Mouse (Mus musculus) hindbrain, embryonic 11.5 days (tissue): ENCODE data around the gene Gab1. TPM values are rescaled to one million over a fixed set of nuclear protein-coding genes. Genes with fewer than 3 reads are reported as not detected.

Experiments used
- ATAC-seq: fragments of 200-750 bp; cut with Nextera tagmentation; 2 replicates; pipeline ENCODE4 v1.8.0; 2017; ENCODE audit warnings: mild to moderate bottlenecking, moderate TSS enrichment, moderate library complexity; ENCODE audit not compliant: low FRiP score
- DNase-seq: peaks from one replicate; pipeline ENCODE4 v3.0.0-alpha.2; 2015; ENCODE audit warnings: low spot score
- H3K27ac ChIP-seq: fragments of 300-500 bp; sonication (generic); 2 replicates; pipeline ENCODE4 v1.5.1; 2014; ENCODE audit warnings: mild to moderate bottlenecking, low read depth, low read length
- H3K27me3 ChIP-seq: fragments of 300-500 bp; sonication (generic); 2 replicates; pipeline ENCODE4 v1.6.1; 2014; ENCODE audit warnings: mild to moderate bottlenecking, low read length, moderate library complexity, mixed read lengths; ENCODE audit not compliant: control insufficient read depth, insufficient read depth
- H3K36me3 ChIP-seq: fragments of 300-500 bp; sonication (generic); 2 replicates; pipeline ENCODE4 v1.6.1; 2014; ENCODE audit warnings: mild to moderate bottlenecking, low read length, moderate library complexity, mixed read lengths; ENCODE audit not compliant: control insufficient read depth, insufficient read depth
- H3K4me1 ChIP-seq: fragments of 300-500 bp; sonication (generic); replicated peaks from 2 replicates; pipeline ENCODE4 v1.6.1; 2014; ENCODE audit warnings: low read length, mixed read lengths; ENCODE audit not compliant: control insufficient read depth, insufficient read depth
- H3K4me2 ChIP-seq: fragments of 300-500 bp; sonication (generic); replicated peaks from 2 replicates; pipeline ENCODE4 v1.6.1; 2014; ENCODE audit warnings: mild to moderate bottlenecking, low read depth, low read length
- H3K4me3 ChIP-seq: fragments of 300-500 bp; sonication (generic); 2 replicates; pipeline ENCODE4 v1.5.1; 2014; ENCODE audit warnings: low read depth, low read length
- H3K9ac ChIP-seq: fragments of 300-500 bp; sonication (generic); 2 replicates; pipeline ENCODE4 v1.6.1; 2014; ENCODE audit warnings: low read depth, low read length
- H3K9me3 ChIP-seq: fragments of 300-500 bp; sonication (generic); 2 replicates; pipeline ENCODE4 v1.6.1; 2016; ENCODE audit warnings: low read length; ENCODE audit not compliant: control insufficient read depth
- WGBS: fragments of 180-500 bp; shearing (Covaris S2); extraction: QIAGEN DNeasy Blood & Tissue Kit; methylation state at CpG from one replicate; pipeline ENCODE4 v1.1.7; 2014; 5-methylcytosine and 5-hydroxymethylcytosine counted together
- polyA plus RNA-seq: library from polyadenylated mRNA; unstranded; fragments of >200 nt; fragmentation: Nextera tagmentation; extraction: Ambion mirVana; gene quantifications from 2 replicates; pipeline ENCODE4 v1.2.1, GENCODE M21; 2014

Gene Gab1
- polyA plus RNA-seq, 1 experiment from 2014 or later = 18.1 TPM

DNA sequence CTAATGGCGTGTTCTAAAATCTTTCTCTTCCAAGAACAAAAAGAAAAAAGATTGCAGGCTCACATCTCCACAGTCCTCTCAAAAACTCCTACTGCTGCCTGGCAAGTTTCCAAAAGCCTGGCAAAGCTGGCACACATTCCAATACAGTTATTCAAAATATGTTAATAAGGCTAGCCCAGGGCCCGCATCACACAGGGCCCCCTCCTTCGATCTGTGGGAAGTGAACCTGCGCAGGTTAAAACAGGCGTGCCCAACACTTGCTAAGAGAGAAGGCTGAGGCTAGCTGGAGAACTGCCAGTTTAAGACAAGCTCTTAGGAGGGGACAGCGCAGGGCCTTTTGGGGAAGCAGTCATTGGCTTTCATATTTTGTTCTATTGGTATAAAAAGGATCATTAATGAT lies 23.7 kb downstream of the Gab1 start:
- no peak overlapping the region for H3K9ac ChIP-seq
- no peak overlapping the region for H3K27ac ChIP-seq
- no peak overlapping the region for H3K4me2 ChIP-seq
- WGBS = 92% methylated on average over 6 of the region's 6 CpGs
- no peaks in the 10 kb centered on the region for H3K9me3 ChIP-seq
- H3K4me3 ChIP-seq = no peak overlapping the region
- no peaks in the 10 kb centered on the region for H3K36me3 ChIP-seq
- no peak for DNase-seq
- no peaks in the 10 kb centered on the region for H3K27me3 ChIP-seq
- H3K4me1 ChIP-seq = no peaks in the 10 kb centered on the region
- ATAC-seq = no peak

DNA sequence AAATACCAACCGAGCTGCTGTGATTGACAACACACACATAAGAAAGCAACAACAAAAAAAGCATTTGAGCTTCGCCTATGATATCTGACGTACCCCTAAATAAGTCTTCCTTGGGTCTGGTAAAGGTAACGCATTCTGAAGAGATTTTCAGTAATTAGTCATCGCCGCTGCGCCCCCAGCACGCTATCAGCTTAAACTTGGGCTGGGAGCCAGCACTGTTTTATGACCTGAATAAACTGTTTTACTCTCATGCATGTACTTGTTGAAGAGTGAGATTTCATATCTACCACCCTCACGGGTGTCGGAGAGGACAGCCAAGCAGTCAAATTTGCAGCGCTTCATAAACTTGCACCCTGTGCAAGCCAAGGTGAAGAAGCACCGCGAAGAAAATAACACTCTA lies 26.7 kb downstream of the Gab1 start:
- H3K9ac ChIP-seq = no peak overlapping the region
- no peak overlapping the region for H3K4me3 ChIP-seq
- ATAC-seq (no peak), DNase-seq (no peak)
- H3K4me1 ChIP-seq = no peaks in the 10 kb centered on the region
- WGBS = 94% methylated on average over 13 of the region's 13 CpGs
- H3K27me3 ChIP-seq = no peaks in the 10 kb centered on the region
- H3K36me3 ChIP-seq = no peaks in the 10 kb centered on the region
- H3K27ac ChIP-seq = no peak overlapping the region
- H3K9me3 ChIP-seq = no peaks in the 10 kb centered on the region
- H3K4me2 ChIP-seq = no peak overlapping the region

GRCm38 (mm10) chr8:80853208-80853607 lies 27.1 kb downstream of the Gab1 start:
- no peak overlapping the region for H3K4me2 ChIP-seq
- H3K9ac ChIP-seq = no peak overlapping the region
- H3K4me1 ChIP-seq = no peaks in the 10 kb centered on the region
- DNase-seq (no peak), ATAC-seq (no peak)
- H3K4me3 ChIP-seq = no peak overlapping the region
- no peak overlapping the region for H3K27ac ChIP-seq
- H3K9me3 ChIP-seq = no peaks in the 10 kb centered on the region
- no peaks in the 10 kb centered on the region for H3K36me3 ChIP-seq
- 85% methylated on average over 6 of the region's 6 CpGs for WGBS
- H3K27me3 ChIP-seq = no peaks in the 10 kb centered on the region

DNA sequence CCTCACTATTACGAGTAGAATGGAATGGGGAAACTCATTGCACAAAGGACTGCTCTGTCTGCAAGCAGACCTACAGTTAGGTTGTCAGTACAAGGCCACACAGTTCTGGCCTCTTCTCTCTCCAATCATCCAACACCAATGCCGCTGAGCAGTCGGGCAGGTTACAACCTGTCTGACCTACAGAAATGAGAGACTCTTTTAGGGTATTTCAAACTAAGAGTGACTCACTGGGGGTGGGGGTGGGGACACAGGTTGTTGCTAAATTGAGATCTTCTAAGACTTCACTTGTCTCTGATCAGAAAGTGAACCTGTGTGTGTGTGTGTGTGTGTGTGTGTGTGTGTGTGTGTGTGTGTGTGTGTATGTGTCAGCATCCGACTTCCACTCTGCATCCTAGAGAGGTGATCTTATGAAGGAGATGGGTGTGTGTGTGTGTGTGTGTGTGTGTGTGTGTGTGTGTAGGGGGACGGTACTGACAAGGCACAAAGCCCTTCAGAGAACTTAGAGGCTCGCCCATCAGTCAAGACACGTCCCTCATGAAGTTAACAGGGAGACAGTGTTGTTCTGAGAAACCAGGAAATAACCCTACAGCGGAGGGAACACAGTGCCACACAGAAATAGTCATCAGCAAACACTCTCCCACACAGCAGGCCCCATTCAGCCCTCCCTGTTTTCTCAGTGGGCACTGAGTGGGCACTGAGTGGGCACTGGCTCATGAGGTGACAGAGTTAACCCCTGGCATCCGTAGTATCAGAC lies 27.7 kb downstream of the Gab1 start:
- WGBS = 81% methylated on average over 9 of the region's 9 CpGs
- Histone ChIP-seq H3K27me3 (no peaks in the 10 kb centered on the region), H3K27ac (no peak overlapping the region), H3K4me1 (no peaks in the 10 kb centered on the region), H3K36me3 (no peaks in the 10 kb centered on the region), H3K4me2 (no peak overlapping the region), H3K4me3 (no peak overlapping the region), H3K9ac (no peak overlapping the region), H3K9me3 (no peaks in the 10 kb centered on the region)
- ATAC-seq (no peak), DNase-seq (no peak)

- H3K4me2 ChIP-seq = no peak overlapping the region
- ATAC-seq = no peak
- H3K4me1 ChIP-seq = no peaks in the 10 kb centered on the region
- no peak for DNase-seq
- no peaks in the 10 kb centered on the region for H3K9me3 ChIP-seq
- no peaks in the 10 kb centered on the region for H3K27me3 ChIP-seq
- H3K4me3 ChIP-seq = no peak overlapping the region
- H3K27ac ChIP-seq = no peak overlapping the region
- no peaks in the 10 kb centered on the region for H3K36me3 ChIP-seq
- no peak overlapping the region for H3K9ac ChIP-seq
- 92% methylated on average over 6 of the region's 6 CpGs for WGBS
Measured at GRCm38 (mm10) chr8:80851648-80852047, 28.7 kb downstream of the Gab1 start.

- no peaks in the 10 kb centered on the region for H3K4me1 ChIP-seq
- peaks cover 2% of the 10 kb centered on the region; the same call in 1 of the 2 replicates for H3K36me3 ChIP-seq
- ATAC-seq (no peak), DNase-seq (no peak)
- WGBS = 92% methylated on average over 4 of the region's 4 CpGs
- no peak overlapping the region for H3K9ac ChIP-seq
- no peak overlapping the region for H3K27ac ChIP-seq
- no peaks in the 10 kb centered on the region for H3K27me3 ChIP-seq
- no peak overlapping the region for H3K4me2 ChIP-seq
- no peaks in the 10 kb centered on the region for H3K9me3 ChIP-seq
- no peak overlapping the region for H3K4me3 ChIP-seq
Measured at GRCm38 (mm10) chr8:80850013-80850412, 30.3 kb downstream of the Gab1 start.

DNA sequence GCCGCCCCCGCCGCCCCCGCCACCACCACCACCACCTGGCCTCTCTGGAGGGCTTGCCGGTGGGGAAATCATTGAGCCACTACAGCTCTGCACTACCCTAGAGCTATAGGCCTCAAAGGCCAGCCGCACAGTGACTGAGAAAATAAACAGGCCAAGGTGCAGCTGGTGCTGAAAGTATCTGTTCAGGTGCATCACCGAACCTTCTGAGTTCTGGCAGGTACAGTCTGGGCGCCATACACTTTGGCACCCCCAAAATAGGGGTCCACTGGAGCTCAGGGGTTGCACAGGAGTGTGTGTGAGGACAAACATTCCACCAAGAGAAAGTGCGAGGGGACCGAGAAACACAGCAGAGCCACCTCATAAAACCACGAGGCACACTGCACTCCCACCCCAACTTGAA lies 31.7 kb downstream of the Gab1 start:
- Histone ChIP-seq H3K4me3 (no peak overlapping the region), H3K4me2 (no peak overlapping the region), H3K36me3 (peaks cover 2% of the 10 kb centered on the region; the same call in 1 of the 2 replicates), H3K27me3 (no peaks in the 10 kb centered on the region), H3K9me3 (no peaks in the 10 kb centered on the region), H3K9ac (no peak overlapping the region), H3K27ac (no peak overlapping the region), H3K4me1 (no peaks in the 10 kb centered on the region)
- no peak for ATAC-seq
- DNase-seq = no peak
- WGBS = 85% methylated on average over 11 of the region's 11 CpGs

GRCm38 (mm10) chr8:80847912-80848311 lies 32.4 kb downstream of the Gab1 start:
- no peaks in the 10 kb centered on the region for H3K4me1 ChIP-seq
- no peak for DNase-seq
- no peak overlapping the region for H3K9ac ChIP-seq
- H3K4me2 ChIP-seq = no peak overlapping the region
- no peaks in the 10 kb centered on the region for H3K27me3 ChIP-seq
- no peaks in the 10 kb centered on the region for H3K9me3 ChIP-seq
- no peak for ATAC-seq
- no peak overlapping the region for H3K27ac ChIP-seq
- peaks cover 2% of the 10 kb centered on the region; the same call in 1 of the 2 replicates for H3K36me3 ChIP-seq
- 84% methylated on average over 9 of the region's 9 CpGs for WGBS
- H3K4me3 ChIP-seq = no peak overlapping the region

- H3K4me2 ChIP-seq = no peak overlapping the region
- no peaks in the 10 kb centered on the region for H3K4me1 ChIP-seq
- no peak overlapping the region for H3K9ac ChIP-seq
- DNase-seq (no peak), ATAC-seq (no peak)
- no peaks in the 10 kb centered on the region for H3K27me3 ChIP-seq
- no peak overlapping the region for H3K4me3 ChIP-seq
- H3K27ac ChIP-seq = no peak overlapping the region
- H3K9me3 ChIP-seq = no peaks in the 10 kb centered on the region
- WGBS = 88% methylated on average over 13 of the region's 13 CpGs
- H3K36me3 ChIP-seq = peaks cover 2% of the 10 kb centered on the region; the same call in 1 of the 2 replicates
Measured at GRCm38 (mm10) chr8:80845284-80845683, 35.0 kb downstream of the Gab1 start.
